Mouse (Mus musculus): ENCODE results near the gene Lima1.
"Not testable (repeated sequence)": the region's sequence is repeated elsewhere in the genome, so short reads cannot be mapped to it uniquely, and the experiment has no call there.

Lima1 gene

GRCm38 (mm10) chr15:99875334-99875869 lies at the start of gene Lima1:
Gene Lima1, minus strand, starts transcription at chr15:99875456.
- DNase-seq (ENCODE audit: extremely low spot score) = peak; percentile 90

- DNase-seq (ENCODE audit: extremely low spot score) = no peak
These were observed 44.4 kb upstream of the Lima1 start for GRCm38 (mm10) chr15:99919601-99920158.

DNA sequence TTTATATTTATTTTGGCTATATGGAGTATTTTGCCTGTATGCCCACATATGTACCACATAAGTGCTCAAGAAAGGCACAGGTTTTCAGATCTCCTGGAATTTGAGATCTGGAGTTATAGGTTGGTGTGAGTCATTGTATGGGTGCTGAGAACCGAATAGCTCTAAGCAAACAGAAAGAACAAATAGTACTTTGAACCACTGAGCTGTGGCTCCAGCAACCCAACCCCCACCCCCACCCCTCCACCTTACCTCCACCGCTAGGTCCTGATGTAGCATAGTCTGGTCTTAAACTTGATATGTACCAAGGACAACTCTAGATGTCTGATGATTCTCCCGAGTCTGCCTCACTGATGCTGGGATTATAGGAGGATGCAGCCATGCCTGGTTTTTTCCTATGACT lies 42.0 kb upstream of the Lima1 start:
- no peak for DNase-seq (ENCODE audit: extremely low spot score)

DNA sequence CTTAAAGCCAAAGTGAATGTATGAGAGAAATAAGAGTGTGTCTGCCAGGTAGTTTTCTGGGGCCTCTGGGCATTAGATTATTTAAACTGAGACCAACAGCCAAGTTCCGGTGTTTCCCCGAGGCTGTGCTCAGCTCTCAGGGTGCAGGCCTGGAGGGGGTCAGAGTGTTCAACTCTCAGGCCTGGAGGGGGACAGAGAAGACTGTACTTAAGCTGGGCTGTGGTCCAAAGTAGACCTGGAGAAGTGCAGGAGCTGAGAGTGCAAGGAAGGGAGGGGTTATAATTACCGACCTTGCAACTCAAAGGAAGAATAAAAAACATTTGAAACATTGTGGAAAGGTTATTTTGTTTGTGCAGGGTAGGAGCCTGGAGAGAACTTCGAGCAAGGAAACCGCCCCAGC lies 39.4 kb upstream of the Lima1 start:
- DNase-seq (ENCODE audit: extremely low spot score) = no peak

DNA sequence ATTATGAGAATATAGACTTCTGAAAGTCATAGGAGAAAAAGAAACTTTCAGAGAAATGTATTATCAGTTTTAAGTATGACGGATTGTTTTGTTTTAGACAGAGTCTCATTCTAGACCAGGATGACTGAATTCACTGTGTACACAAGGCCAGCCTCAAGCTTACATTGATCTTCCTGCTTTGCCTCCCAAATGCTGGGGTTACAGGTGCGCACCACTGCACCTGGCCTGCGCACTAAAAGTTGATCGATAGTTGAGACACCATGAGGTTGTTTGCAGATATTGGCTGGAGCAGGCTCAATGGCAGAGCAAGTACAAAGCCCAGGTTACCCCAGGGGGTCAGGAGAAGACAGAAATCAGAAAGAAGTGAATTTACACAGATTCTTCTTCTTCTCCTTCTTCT lies 36.5 kb upstream of the Lima1 start:
- no peak for DNase-seq (ENCODE audit: extremely low spot score)

DNA sequence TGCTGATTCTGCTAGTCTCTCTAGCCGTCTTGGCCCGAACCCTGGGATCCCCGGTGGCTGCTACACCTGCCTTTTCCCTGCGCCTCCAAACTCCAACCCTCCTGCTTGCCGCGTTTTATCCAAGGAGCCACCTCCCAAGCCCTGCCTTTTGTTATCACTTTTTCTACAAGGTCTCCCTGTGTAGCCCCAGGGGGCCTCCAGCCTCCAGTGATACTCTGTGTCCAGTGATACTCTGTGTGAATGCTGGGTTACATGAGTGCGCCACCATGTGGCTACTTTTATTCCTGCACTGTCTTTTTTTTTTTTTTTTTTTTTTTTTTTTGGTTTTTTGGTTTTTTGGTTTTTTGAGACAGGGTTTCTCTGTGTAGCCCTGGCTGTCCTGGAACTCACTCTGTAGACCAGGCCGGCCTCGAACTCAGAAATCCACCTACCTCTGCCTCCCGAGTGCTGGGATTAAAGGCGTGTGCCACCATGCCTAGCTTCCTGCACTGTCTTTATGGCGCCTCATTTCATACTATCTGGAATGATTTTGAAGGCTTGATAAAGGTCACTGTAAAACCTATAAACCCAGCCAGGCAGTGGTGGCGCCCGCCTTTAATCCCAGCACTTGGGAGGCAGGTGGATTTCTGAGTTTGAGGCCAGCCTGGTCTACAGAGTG lies 34.2 kb upstream of the Lima1 start:
- DNase-seq (ENCODE audit: extremely low spot score) = not testable (repeated sequence)

DNA sequence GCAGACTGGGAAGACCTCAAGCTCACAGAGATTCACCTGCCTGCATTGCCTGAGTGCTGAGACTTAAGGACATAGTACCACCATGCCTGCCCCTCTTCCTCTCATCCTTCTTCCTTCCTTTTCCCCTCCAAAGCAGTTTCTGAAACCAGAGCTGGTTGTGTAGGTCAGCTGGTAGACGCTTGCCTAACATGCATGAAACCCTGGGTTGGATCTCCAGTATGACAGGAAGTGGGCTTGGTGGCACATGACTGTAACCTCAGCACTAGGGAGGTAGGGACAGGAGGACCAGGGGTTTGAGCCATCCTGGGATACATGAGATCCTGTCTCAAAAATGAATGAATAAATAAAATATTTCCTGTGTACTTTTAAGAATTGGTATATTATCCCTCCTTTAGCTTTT lies 32.3 kb upstream of the Lima1 start:
- no peak for DNase-seq (ENCODE audit: extremely low spot score)

DNA sequence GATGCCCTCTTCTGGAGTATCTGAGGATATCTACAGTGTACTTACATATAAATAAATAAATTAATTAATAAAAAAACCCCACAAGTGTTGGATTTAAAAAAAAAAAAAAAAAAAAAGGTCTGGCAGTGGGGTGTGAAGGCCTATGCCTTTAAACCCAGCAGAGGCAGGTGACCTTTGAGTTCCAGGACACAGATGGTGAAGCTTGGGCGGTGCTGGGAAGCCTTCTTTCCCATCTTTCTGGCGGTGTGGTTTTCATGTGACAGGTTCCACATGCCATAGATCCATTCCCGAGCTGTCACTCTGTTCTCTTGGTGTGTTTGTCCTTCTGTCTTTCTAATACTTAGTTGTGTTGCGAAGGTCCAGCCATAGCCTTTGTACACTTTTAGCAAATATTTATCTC lies 31.8 kb upstream of the Lima1 start:
- DNase-seq (ENCODE audit: extremely low spot score) = no peak

DNA sequence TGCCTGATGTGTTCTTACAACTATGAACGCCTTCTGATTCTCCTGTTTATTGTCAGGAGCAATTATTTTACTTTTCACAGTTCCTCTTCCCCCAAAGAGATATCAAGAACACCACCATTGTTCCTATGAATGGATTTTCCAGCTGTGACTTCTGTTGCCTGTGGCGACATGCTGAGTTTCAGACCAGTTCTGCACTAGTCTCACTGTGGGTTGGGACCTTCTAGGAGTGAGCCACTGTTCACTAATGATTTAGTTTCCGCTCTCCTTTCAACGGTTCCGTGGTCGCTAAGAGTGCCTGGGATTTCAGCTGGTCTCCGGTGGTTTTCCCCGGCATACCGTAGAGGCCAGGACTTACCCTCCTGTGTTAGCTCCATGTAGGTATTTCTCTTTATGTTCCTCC lies 29.6 kb upstream of the Lima1 start:
- DNase-seq (ENCODE audit: extremely low spot score) = no peak

GRCm38 (mm10) chr15:99904333-99904732 lies 29.1 kb upstream of the Lima1 start:
- DNase-seq (ENCODE audit: extremely low spot score) = peak; percentile 84

DNA sequence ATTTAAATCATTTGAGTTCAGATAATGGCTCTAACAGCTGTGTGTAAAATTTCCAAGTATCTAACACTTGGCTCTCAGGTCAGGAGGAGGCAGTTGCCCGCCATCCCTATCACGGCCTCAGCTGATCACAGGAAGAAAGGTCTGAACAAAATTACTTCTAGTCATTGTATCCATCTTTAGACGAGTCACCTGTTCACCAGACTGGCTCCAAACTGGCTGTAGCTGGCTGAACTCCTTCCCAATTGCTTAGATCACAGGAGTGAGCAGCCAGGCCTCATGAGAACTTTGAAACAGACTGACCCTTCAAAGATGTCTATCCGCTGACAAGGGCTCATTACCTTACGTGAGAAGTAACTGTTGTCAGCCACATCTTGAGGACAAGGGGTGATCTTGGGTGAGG lies 28.0 kb upstream of the Lima1 start:
- DNase-seq (ENCODE audit: extremely low spot score) = no peak

DNA sequence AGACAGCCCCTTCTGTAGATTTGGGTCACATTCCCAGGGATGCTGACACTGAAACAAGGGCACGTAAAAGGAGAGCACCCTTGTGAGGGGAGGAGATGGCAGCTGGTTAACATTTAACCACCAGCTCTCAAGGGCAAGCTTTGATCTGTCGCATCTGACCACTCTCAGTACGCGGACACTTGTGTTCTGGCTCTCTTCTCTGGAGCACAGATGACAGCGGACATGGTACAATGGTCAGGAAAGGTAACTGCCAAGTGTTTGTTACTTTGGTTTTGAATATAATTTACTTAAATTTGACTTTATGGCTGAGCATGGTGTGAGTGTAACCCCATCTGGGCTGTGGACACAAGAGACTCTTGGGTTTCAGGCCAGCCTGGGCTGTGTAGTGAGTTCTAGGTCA lies 27.5 kb upstream of the Lima1 start:
- no peak for DNase-seq (ENCODE audit: extremely low spot score)

- DNase-seq (ENCODE audit: extremely low spot score) = no peak
These were observed 21.4 kb upstream of the Lima1 start for GRCm38 (mm10) chr15:99896621-99897020.

DNA sequence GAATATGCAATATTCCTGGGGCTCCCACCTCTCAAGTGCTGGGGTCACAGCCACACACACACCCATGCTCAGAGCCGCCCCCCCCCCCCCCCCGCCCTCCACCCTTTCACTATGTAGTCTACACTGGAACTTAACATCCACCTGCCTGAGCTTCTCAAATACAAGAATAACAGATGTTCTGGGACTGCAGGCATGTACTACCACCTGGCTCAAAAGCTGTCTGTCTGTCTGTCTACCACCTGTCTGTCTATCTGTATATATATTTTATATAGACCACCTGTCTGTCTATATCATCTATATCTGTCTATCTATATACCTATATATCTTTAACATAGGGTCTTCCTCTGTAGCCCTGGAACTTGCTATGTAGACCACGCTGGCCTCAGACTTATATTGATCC lies 16.1 kb upstream of the Lima1 start:
- DNase-seq (ENCODE audit: extremely low spot score) = no peak

DNA sequence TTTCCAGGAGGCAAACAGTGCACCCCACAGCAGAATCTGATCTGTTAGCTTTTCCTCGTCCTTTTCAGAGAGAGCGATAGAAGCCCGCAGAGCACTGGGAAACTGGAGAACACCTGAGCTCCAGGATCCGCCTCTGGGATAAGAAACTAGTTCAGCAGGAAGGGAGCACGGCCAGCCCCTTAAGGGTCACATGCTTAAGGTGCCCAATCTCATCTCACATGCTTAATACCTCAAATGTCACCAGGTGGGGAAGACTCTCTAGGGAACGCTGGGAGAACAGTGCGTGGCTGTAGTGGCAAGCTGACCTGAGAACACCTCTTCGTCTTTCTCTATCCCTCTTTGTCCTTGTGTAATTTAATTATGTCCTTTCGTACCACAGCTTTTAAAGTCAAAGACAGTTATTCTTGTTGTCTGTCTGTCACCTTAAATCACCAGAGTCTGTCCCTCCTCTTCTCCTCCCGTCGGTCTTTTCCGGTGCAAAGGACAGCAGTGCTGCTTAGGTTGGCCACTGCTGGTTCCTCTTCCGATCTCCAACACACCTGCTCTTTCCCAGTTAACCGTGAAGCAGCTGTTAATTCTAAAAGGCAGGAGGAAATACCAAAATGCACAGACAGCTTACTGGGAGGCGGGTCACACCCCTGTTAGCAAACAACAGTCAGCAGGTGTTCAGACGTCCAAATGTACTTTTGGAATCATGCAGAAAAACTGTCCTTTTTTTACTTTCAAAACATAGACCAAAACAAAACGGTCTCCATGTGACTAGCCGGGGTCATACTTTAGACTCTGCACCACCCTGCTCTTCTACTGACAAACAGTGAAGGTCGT lies 15.4 kb upstream of the Lima1 start:
- no peak for DNase-seq (ENCODE audit: extremely low spot score)

- DNase-seq (ENCODE audit: extremely low spot score) = no peak
These were observed 14.1 kb upstream of the Lima1 start for GRCm38 (mm10) chr15:99889275-99889874.

DNA sequence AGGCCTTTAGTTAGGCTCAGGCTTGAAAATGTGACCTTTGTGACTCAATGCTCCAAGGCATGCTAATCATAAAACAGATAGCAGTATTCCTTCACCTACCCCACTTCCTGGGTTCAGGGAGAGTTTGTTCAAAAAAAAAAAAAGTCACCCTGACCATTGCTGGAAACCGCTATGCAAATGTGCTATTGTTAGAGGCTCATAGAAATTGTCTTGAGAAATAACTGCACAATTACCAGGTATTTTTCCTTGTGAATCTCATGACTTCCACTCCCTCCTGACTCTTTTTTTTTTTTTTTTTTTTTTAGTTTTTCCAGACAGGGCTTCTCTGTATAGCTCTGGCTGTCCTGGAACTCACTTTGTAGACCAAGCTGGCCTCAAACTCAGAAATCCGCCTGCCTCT lies 11.9 kb upstream of the Lima1 start:
- not testable (repeated sequence) for DNase-seq (ENCODE audit: extremely low spot score)

GRCm38 (mm10) chr15:99884038-99884437 lies 8.8 kb upstream of the Lima1 start:
- no peak for DNase-seq (ENCODE audit: extremely low spot score)

DNA sequence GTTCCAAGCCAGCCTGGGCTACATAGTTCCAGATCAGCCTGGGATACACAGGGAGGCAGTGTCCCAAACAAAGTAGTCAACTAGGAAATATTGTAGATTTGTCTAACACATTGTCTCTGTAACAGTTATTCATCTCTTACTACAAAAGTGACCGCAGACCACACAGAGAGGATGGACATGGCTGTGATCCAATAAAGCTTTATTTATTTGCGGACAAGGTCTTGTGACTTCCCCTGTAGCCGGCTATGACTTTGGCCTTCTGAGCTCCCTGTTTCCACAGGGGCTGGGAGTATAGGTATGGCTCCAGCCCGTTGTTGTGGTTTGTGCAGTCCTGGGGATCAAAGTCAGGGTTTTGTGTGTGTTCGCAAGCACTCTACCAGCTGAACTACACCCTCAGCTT lies 3.3 kb upstream of the Lima1 start:
- DNase-seq (ENCODE audit: extremely low spot score) = no peak

- no peak for DNase-seq (ENCODE audit: extremely low spot score)
These were observed 483 bp downstream of the Lima1 start for GRCm38 (mm10) chr15:99874612-99875333.

- DNase-seq (ENCODE audit: extremely low spot score) = no peak
These were observed 2.7 kb downstream of the Lima1 start for GRCm38 (mm10) chr15:99872543-99872942.

- no peak for DNase-seq (ENCODE audit: extremely low spot score)
These were observed 7.6 kb downstream of the Lima1 start for GRCm38 (mm10) chr15:99867654-99868053.

All from embryo, embryonic 9.5 days (tissue).